Mouse (Mus musculus): ENCODE measurements at regions not wholly inside any gene's neighbourhood (a gene's known extent, or its start where the extent isn't known, plus 50 kb on each side); places are given as distances from the start of the nearest gene placed in this dataset.

DNA sequence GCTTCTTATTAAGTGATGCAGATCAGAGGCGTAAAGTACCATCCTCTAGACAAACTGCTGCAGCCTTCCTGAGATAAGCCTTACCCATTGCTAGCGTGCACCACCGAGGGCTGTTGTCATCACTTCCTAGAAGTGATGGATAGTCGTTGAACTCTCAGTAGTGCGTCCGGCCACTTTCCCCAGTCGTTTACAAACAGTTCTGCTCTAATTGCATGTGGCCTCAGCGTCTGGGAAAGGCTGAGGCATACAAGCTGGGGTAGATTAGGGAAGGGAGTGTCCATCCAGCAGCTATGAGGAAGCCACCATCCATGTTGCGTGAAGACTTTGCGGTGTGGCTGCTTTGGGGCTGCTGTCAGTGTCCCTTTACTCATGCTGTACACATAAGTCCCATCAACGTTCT, 60.7 kb upstream of the Akap6 start:
- TF ChIP-seq CTCF (conservative IDR thresholded peaks at IDR 0.05; ENCODE audit: low read length) (no peak), POU5F1 (IDR thresholded peaks at IDR 0.05; ENCODE audit: borderline replicate concordance, low read length) (no peak)

Measured in E14TG2a.4 (cell line).